Mouse (Mus musculus) liver, postnatal 0 days (tissue): ENCODE measurements around the gene Efhd1.

Source experiments
- CTCF ChIP-seq: sonication (generic); IDR thresholded peaks from 2 replicates; pipeline ENCODE4 v1.5.1; 2016; ENCODE audit warnings: antibody characterized with exemption, low read depth
- EP300 ChIP-seq: IDR thresholded peaks from 2 replicates; pipeline ENCODE4 v1.6.1; 2016; ENCODE audit warnings: antibody characterized with exemption, low read depth, mild to moderate bottlenecking

- TF ChIP-seq EP300 (no peak), CTCF (no peak)
These were observed 11.0 kb downstream of the Efhd1 start for GRCm38 (mm10) chr1:87275151-87275550.
